Mouse (Mus musculus) lung, postnatal 0 days (tissue): ENCODE results near the gene Slc45a3.

Source experiments
- CTCF ChIP-seq: IDR thresholded peaks from 2 replicates; pipeline ENCODE4 v1.5.1; 2016; ENCODE audit warnings: antibody characterized with exemption, mild to moderate bottlenecking
- EP300 ChIP-seq: IDR thresholded peaks from 2 replicates; pipeline ENCODE4 v1.6.1; 2016; ENCODE audit warnings: antibody characterized with exemption, mild to moderate bottlenecking, control low read depth

- no peak for TF ChIP-seq CTCF
- TF ChIP-seq EP300 = no peak
Observed at GRCm38 (mm10) chr1:131980471-131980870, 17.7 kb downstream of the Slc45a3 start.
